Mouse (Mus musculus) hindbrain, embryonic 15.5 days (tissue): ENCODE measurements around the gene Fbxo9. TPM values are rescaled to one million over a fixed set of nuclear protein-coding genes. Genes with fewer than 3 reads are reported as not detected.

ENCODE experiments used
- ATAC-seq: fragments of 200-750 bp; cut with Nextera tagmentation; 2 replicates; pipeline ENCODE4 v1.8.0; 2017; ENCODE audit warnings: low read depth, moderate number of reproducible peaks, moderate TSS enrichment; ENCODE audit not compliant: low FRiP score
- H3K27ac ChIP-seq: fragments of 300-500 bp; sonication (generic); replicated peaks from 2 replicates; pipeline ENCODE4 v1.5.1; 2015; ENCODE audit warnings: mild to moderate bottlenecking, inconsistent platforms
- H3K27me3 ChIP-seq: fragments of 300-500 bp; sonication (generic); 2 replicates; pipeline ENCODE4 v1.6.1; 2015; ENCODE audit warnings: control low read depth, inconsistent platforms
- H3K36me3 ChIP-seq: fragments of 300-500 bp; sonication (generic); 2 replicates; pipeline ENCODE4 v1.6.1; 2015; ENCODE audit warnings: control low read depth, inconsistent platforms
- H3K4me1 ChIP-seq: fragments of 300-500 bp; sonication (generic); replicated peaks from 2 replicates; pipeline ENCODE4 v1.6.1; 2015; ENCODE audit warnings: control low read depth, inconsistent platforms
- H3K4me2 ChIP-seq: fragments of 300-500 bp; sonication (generic); 2 replicates; pipeline ENCODE4 v1.6.1; 2015; ENCODE audit warnings: moderate library complexity, mild to moderate bottlenecking, inconsistent platforms
- H3K4me3 ChIP-seq: fragments of 300-500 bp; sonication (generic); 2 replicates; pipeline ENCODE4 v1.5.1; 2015; ENCODE audit warnings: mild to moderate bottlenecking, inconsistent platforms
- H3K9ac ChIP-seq: fragments of 300-500 bp; sonication (generic); 2 replicates; pipeline ENCODE4 v1.6.1; 2015; ENCODE audit warnings: inconsistent platforms
- H3K9me3 ChIP-seq: fragments of 300-500 bp; sonication (generic); 2 replicates; pipeline ENCODE4 v1.6.1; 2016; ENCODE audit warnings: control low read depth, inconsistent platforms
- WGBS: fragments of 180-500 bp; shearing (Covaris S2); methylation state at CpG from one replicate; pipeline ENCODE4 v1.1.7; 2015; 5-methylcytosine and 5-hydroxymethylcytosine counted together
- polyA plus RNA-seq: library from polyadenylated mRNA; unstranded; fragments of >200 nt; fragmentation: Nextera tagmentation; extraction: Ambion mirVana; gene quantifications from 2 replicates; pipeline ENCODE4 v1.2.1, GENCODE M21; 2015

Fbxo9 gene
- polyA plus RNA-seq, 1 experiment from 2014 or later: 83.5 TPM

GRCm38 (mm10) chr9:78107582-78107911 lies 1.3 kb downstream of the Fbxo9 start:
- WGBS: 26% methylated on average over 6 of the region's 6 CpGs
- no peak for ATAC-seq
- H3K4me1 ChIP-seq: peaks cover 26% of the 10 kb centered on the region

GRCm38 (mm10) chr9:78106821-78107220 lies 2.0 kb downstream of the Fbxo9 start:
- no peak for ATAC-seq
- H3K9ac ChIP-seq: no peak overlapping the region
- H3K36me3 ChIP-seq: no peaks in the 10 kb centered on the region
- H3K4me2 ChIP-seq: peak overlapping the region; percentile 90
- no peak overlapping the region for H3K27ac ChIP-seq
- no peak overlapping the region for H3K4me3 ChIP-seq
- peaks cover 25% of the 10 kb centered on the region for H3K4me1 ChIP-seq
- 82% methylated on average over 4 of the region's 4 CpGs for WGBS
- no peaks in the 10 kb centered on the region for H3K27me3 ChIP-seq
- no peaks in the 10 kb centered on the region for H3K9me3 ChIP-seq

More at GRCm38 (mm10) chr9:78107582-78107911, 1.3 kb downstream of the Fbxo9 start:
- Histone ChIP-seq H3K9ac (peak overlapping the region; percentile 77), H3K9me3 (no peaks in the 10 kb centered on the region), H3K4me3 (peak overlapping the region; percentile 73), H3K27ac (peak overlapping the region; percentile 93), H3K4me2 (peak overlapping the region; percentile 90), H3K27me3 (no peaks in the 10 kb centered on the region), H3K36me3 (no peaks in the 10 kb centered on the region)

- Histone ChIP-seq H3K27me3 (no peaks in the 10 kb centered on the region), H3K9ac (no peak overlapping the region), H3K9me3 (no peaks in the 10 kb centered on the region), H3K36me3 (peaks cover 5% of the 10 kb centered on the region; the same call in 1 of the 2 replicates), H3K4me3 (no peak overlapping the region), H3K4me2 (no peak overlapping the region), H3K4me1 (peaks cover 25% of the 10 kb centered on the region), H3K27ac (no peak overlapping the region)
- WGBS: 92% methylated on average over 6 of the region's 6 CpGs
- no peak for ATAC-seq
Measured at GRCm38 (mm10) chr9:78105501-78105932, 3.3 kb downstream of the Fbxo9 start.

- no peaks in the 10 kb centered on the region for H3K27me3 ChIP-seq
- no peak for ATAC-seq
- H3K9me3 ChIP-seq: no peaks in the 10 kb centered on the region
- peaks cover 25% of the 10 kb centered on the region for H3K4me1 ChIP-seq
- H3K9ac ChIP-seq: no peak overlapping the region
- peaks cover 10% of the 10 kb centered on the region for H3K36me3 ChIP-seq
- no peak overlapping the region for H3K4me3 ChIP-seq
- H3K4me2 ChIP-seq: no peak overlapping the region
- WGBS: 91% methylated on average over 6 of the region's 6 CpGs
- H3K27ac ChIP-seq: no peak overlapping the region
Measured at GRCm38 (mm10) chr9:78104973-78105372, 3.9 kb downstream of the Fbxo9 start.

- Histone ChIP-seq H3K4me1 (peaks cover 16% of the 10 kb centered on the region), H3K9me3 (no peaks in the 10 kb centered on the region), H3K27me3 (no peaks in the 10 kb centered on the region), H3K4me3 (no peak overlapping the region), H3K27ac (no peak overlapping the region), H3K4me2 (no peak overlapping the region), H3K36me3 (peaks cover 16% of the 10 kb centered on the region), H3K9ac (no peak overlapping the region)
- 86% methylated on average over 8 of the region's 8 CpGs for WGBS
- ATAC-seq: no peak
Measured at GRCm38 (mm10) chr9:78103965-78104560, 4.8 kb downstream of the Fbxo9 start.

- no peak for ATAC-seq
Measured at GRCm38 (mm10) chr9:78101431-78101830, 7.4 kb downstream of the Fbxo9 start.

GRCm38 (mm10) chr9:78100956-78101355 lies 7.9 kb downstream of the Fbxo9 start:
- Histone ChIP-seq H3K9ac (no peak overlapping the region), H3K4me2 (no peak overlapping the region), H3K9me3 (no peaks in the 10 kb centered on the region), H3K4me1 (no peaks in the 10 kb centered on the region), H3K36me3 (peaks cover 43% of the 10 kb centered on the region), H3K27me3 (no peaks in the 10 kb centered on the region), H3K27ac (no peak overlapping the region), H3K4me3 (no peak overlapping the region)
- no peak for ATAC-seq
- WGBS: 89% methylated on average over 5 of the region's 5 CpGs

More at GRCm38 (mm10) chr9:78101431-78101830, 7.4 kb downstream of the Fbxo9 start:
- H3K27ac ChIP-seq: no peak overlapping the region
- H3K9me3 ChIP-seq: no peaks in the 10 kb centered on the region
- H3K4me3 ChIP-seq: no peak overlapping the region
- peaks cover 1% of the 10 kb centered on the region; the same call in 1 of the 2 replicates for H3K4me1 ChIP-seq
- no peaks in the 10 kb centered on the region for H3K27me3 ChIP-seq
- H3K9ac ChIP-seq: no peak overlapping the region
- WGBS: 74% methylated on average over 4 of the region's 4 CpGs
- H3K4me2 ChIP-seq: no peak overlapping the region
- H3K36me3 ChIP-seq: peaks cover 41% of the 10 kb centered on the region

GRCm38 (mm10) chr9:78096376-78096775 lies 12.5 kb downstream of the Fbxo9 start:
- H3K4me1 ChIP-seq: no peaks in the 10 kb centered on the region
- WGBS: 97% methylated on average over 6 of the region's 6 CpGs
- H3K27me3 ChIP-seq: no peaks in the 10 kb centered on the region
- no peaks in the 10 kb centered on the region for H3K9me3 ChIP-seq
- H3K4me3 ChIP-seq: no peak overlapping the region
- peaks cover 72% of the 10 kb centered on the region for H3K36me3 ChIP-seq
- ATAC-seq: no peak
- no peak overlapping the region for H3K9ac ChIP-seq
- H3K27ac ChIP-seq: no peak overlapping the region
- H3K4me2 ChIP-seq: no peak overlapping the region

GRCm38 (mm10) chr9:78095686-78096085 lies 13.2 kb downstream of the Fbxo9 start:
- 94% methylated on average over 12 of the region's 12 CpGs for WGBS
- H3K27ac ChIP-seq: no peak overlapping the region

GRCm38 (mm10) chr9:78090596-78090995 lies 18.3 kb downstream of the Fbxo9 start:
- Histone ChIP-seq H3K9me3 (no peaks in the 10 kb centered on the region), H3K36me3 (peaks cover 41% of the 10 kb centered on the region), H3K4me2 (no peak overlapping the region), H3K9ac (no peak overlapping the region), H3K27me3 (no peaks in the 10 kb centered on the region), H3K27ac (no peak overlapping the region), H3K4me3 (no peak overlapping the region), H3K4me1 (no peaks in the 10 kb centered on the region)
- WGBS: 90% methylated on average over 3 of the region's 3 CpGs
- ATAC-seq: no peak

More at GRCm38 (mm10) chr9:78095686-78096085, 13.2 kb downstream of the Fbxo9 start:
- Histone ChIP-seq H3K4me3 (no peak overlapping the region), H3K9me3 (no peaks in the 10 kb centered on the region), H3K4me2 (no peak overlapping the region), H3K36me3 (peaks cover 67% of the 10 kb centered on the region), H3K9ac (no peak overlapping the region), H3K27me3 (no peaks in the 10 kb centered on the region), H3K4me1 (no peaks in the 10 kb centered on the region)
- no peak for ATAC-seq

GRCm38 (mm10) chr9:78089906-78090305 lies 19.0 kb downstream of the Fbxo9 start:
- no peak for ATAC-seq
- 85% methylated on average over 1 of the region's 1 CpGs for WGBS
- no peaks in the 10 kb centered on the region for H3K4me1 ChIP-seq
- no peak overlapping the region for H3K9ac ChIP-seq
- peaks cover 41% of the 10 kb centered on the region for H3K36me3 ChIP-seq
- H3K9me3 ChIP-seq: no peaks in the 10 kb centered on the region
- no peak overlapping the region for H3K4me2 ChIP-seq
- no peaks in the 10 kb centered on the region for H3K27me3 ChIP-seq
- no peak overlapping the region for H3K27ac ChIP-seq
- H3K4me3 ChIP-seq: no peak overlapping the region

GRCm38 (mm10) chr9:78088971-78089370 lies 19.9 kb downstream of the Fbxo9 start:
- H3K27ac ChIP-seq: no peak overlapping the region
- peaks cover 44% of the 10 kb centered on the region for H3K36me3 ChIP-seq
- no peak for ATAC-seq
- H3K4me2 ChIP-seq: no peak overlapping the region
- H3K9ac ChIP-seq: no peak overlapping the region
- H3K4me1 ChIP-seq: no peaks in the 10 kb centered on the region
- WGBS: 83% methylated on average over 7 of the region's 7 CpGs
- H3K4me3 ChIP-seq: no peak overlapping the region
- no peaks in the 10 kb centered on the region for H3K9me3 ChIP-seq
- no peaks in the 10 kb centered on the region for H3K27me3 ChIP-seq

- no peaks in the 10 kb centered on the region for H3K9me3 ChIP-seq
- no peak overlapping the region for H3K27ac ChIP-seq
- H3K9ac ChIP-seq: no peak overlapping the region
- H3K27me3 ChIP-seq: no peaks in the 10 kb centered on the region
- H3K4me2 ChIP-seq: no peak overlapping the region
- ATAC-seq: no peak
- no peak overlapping the region for H3K4me3 ChIP-seq
- peaks cover 45% of the 10 kb centered on the region for H3K36me3 ChIP-seq
- H3K4me1 ChIP-seq: no peaks in the 10 kb centered on the region
- 76% methylated on average over 4 of the region's 4 CpGs for WGBS
Measured at GRCm38 (mm10) chr9:78088521-78088920, 20.3 kb downstream of the Fbxo9 start.
